Mouse (Mus musculus): ENCODE results near the gene Ercc2.
A peak's percentile ranks its signal among the peaks of the same experiment; 100 is the strongest.

Ercc2 gene

DNA sequence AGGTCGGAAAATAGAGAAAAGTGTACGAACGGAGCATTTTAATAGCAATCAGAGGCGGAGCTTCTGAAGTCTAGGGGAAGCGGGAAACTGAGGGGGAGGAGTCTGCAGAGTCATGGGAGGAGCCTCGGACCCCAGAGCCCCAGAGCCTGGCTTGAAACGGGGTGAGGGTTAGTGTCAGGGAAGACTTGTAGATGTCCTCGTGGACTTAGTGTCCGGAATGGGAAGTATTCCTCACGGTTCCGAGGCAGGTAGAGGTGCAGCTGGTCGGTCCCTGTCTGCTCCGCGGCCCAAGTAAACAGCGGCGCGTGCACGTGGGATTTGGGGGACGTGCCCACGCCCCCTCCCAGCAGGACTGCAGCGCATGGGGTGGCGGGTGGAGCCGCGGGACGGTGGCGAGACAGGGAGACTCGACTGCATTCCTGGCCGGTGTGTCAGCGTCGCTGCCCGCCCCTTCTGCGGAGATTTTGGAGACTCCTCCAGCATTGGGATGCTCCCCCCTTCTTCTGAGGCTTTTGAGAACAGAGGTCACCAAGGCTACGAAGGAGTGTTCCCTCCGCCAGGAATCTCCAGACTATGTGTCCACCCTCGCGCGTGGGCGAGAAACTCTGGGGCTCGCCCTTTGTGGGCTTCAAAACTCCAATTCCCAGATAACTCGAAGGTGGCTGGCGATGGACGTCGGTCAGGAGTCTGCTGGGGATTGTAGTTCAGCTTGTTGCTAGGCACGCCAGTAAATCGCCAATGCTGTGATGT is 21.7 kb upstream of the Ercc2 start:
- DNase-seq (ENCODE audit: low spot score) = peak; percentile 56

DNA sequence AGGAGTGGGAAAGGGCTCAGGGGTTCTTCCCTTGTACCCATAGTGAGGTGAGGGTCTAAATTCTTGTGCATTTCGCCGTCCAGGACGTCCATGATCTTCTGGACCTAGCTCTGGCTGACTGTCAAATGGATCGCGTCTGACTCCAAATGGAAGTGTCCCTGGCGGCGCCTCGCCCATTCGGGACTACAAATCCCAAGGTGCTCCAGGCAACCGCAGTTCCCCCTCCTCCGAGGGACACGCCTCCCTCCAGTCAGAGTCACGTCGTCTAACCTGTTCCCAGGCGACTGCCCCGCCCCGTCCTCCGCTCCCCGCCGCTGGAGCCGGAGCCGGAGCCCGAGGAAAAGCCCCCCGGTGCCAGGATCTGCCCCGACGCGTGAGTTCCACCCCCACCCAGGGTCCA is 20.9 kb upstream of the Ercc2 start:
- peak; percentile 90 for DNase-seq (ENCODE audit: low spot score)

DNA sequence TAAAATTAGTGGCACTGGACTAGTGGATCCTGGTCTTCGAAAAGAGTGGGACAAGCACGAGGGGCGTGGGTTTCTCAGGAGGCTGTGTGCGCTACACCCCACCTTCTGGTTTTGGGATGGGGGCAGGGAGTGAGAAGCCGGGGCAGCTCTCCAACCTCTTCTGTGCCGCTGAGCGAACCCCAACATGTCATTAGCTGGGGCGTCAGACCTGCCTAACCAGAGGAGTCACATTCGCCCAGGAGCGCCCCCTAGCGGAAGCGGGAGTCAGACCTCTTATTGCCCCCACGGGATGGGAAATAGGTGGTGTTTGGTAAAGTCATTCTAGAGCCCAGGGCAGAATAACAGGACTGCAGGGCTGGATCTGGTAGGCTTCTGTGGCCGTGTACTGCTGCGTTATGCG is 20.1 kb upstream of the Ercc2 start:
- no peak for DNase-seq (ENCODE audit: low spot score)

DNA sequence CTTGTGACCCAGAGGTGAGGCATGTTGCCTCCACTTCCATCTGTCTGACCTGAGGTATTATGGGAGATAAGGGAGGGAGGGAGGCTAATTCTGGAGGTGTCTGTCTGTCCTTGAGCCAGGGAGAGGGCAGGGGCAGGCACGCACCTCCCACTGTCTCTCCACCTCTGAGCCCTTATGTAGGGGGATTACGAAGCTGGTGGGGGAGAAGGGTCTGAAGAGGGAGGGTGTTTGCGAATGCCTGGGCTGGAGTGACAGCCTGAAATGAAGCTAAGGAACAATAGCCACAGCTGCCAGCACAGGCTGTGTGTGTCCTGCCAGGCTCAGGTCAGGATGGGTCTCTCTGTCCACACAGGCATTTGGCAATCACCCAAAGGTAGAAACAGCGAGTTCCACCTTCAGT is 19.5 kb upstream of the Ercc2 start:
- DNase-seq (ENCODE audit: low spot score) = no peak

DNA sequence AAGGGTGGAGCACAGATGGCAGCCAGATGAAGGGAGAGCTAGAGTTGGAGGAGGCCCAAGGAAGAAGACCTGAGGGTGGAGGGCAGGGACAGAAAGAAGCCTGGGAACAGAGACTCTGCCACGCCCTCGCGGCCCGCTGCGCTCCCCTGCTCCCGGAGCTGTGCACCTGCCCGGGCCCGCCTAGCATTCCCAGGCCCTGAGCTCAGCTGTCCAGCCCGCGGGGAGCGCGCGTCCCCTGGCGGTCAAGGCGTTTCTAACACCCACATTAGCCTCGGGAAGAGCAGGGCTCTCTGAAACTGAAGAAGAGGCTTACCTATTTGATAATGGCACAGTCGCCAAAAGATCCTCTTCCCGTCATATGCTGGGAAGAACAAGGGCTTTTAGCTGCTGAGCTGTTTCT is 17.9 kb upstream of the Ercc2 start:
- DNase-seq (ENCODE audit: low spot score) = peak; percentile 42

DNA sequence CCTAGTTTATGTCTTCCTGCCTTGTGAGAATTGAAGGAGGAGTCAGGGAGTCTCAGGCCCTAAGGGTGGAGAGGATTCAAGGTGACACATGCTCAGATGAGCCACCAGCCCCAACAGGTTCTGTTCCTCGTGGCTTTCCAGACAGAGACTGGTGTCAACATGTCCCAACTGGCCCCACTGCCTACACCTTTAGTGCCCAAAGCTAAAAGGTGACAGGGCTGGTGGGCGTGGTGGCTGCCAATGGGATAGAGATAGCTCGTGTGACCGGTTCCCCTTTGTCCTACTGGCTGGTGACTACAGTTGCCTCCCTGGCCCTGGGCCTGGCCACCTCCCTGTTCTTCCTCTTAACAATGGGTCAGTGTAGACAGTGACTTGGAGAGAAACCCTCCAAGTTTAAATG is 16.4 kb upstream of the Ercc2 start:
- no peak for DNase-seq (ENCODE audit: low spot score)

DNA sequence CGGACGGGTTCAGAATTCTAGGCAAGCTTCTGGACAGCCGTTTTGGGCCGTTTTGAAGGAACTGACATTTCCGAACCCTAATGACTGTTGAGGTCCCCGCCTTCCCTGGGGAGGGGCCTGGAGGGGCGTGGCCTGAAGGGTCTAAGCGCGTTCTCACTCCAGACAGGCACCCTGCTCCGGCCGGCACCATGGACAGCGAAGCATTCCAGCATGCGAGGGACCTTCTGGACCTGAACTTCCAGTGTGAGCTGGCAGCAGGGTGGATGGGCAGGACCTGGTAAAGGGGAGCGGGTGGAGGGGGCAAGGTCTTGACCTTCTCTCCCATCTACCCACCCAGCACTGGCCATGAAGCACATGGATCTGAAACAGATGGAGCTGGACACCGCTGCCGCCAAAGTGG is 13.4 kb upstream of the Ercc2 start:
- DNase-seq (ENCODE audit: low spot score) = no peak

DNA sequence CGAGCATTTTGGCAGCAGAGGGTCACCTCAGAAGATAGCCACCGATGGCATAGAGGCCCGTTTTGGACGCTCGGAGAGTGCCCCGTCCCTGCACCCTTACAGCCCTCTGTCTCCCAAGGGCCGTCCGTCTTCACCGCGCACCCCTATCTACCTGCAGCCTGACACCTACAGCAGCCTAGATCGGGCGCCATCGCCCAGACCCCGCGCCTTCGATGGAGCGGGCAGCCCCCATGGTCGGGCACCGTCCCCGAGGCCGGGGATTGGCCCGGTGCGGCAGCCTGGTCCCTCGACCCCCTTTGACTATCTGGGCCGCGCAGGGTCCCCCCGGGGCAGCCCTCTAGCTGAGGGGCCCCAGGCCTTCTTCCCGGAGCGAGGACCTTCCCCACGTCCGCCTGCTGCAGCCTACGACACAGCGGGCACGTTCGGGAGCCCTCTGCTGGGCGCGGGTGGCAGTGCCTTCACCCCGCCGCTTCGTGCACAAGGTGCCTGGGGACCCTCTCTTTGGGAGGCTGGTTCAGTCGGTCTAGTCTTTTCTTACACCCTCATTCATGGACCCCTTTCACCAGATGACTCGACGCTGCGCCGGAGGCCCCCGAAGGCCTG is 11.9 kb upstream of the Ercc2 start:
- DNase-seq (ENCODE audit: low spot score) = no peak

DNA sequence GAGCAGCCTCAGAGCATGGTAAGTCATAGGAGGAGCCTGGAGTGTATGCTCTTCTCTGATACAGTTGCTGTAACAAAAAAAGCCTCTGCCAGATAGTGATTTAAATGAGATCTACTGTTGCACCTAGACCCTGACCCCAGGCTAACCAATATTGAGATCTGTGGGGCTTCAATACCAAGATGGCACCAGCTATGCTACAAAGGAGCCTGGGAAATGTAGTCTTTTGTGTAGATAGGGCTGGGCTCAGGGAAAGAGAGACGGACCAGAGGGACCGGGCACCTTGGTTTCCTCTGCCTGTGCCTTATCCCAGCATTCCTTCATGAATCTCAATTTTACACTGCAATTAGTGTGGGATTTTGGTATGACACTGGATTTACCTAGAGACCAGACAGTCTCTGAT is 8.4 kb upstream of the Ercc2 start:
- no peak for DNase-seq (ENCODE audit: low spot score)

DNA sequence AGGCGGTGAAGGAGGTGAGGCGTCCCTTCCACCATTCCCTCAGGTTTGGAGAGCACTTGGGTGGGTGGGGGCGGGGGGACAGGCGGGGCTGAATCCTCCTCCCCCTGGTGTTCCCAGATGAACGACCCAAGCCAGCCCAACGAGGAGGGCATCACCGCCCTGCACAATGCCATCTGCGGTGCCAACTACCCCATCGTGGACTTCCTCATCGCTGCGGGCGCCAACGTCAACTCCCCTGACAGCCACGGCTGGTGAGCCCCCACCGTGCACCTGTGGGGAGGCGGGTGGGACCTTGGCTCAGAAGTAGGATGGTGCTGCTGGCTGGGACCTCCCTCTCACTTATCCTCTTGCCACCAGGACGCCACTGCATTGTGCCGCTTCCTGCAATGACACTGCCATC is 6.4 kb upstream of the Ercc2 start:
- no peak for DNase-seq (ENCODE audit: low spot score)

DNA sequence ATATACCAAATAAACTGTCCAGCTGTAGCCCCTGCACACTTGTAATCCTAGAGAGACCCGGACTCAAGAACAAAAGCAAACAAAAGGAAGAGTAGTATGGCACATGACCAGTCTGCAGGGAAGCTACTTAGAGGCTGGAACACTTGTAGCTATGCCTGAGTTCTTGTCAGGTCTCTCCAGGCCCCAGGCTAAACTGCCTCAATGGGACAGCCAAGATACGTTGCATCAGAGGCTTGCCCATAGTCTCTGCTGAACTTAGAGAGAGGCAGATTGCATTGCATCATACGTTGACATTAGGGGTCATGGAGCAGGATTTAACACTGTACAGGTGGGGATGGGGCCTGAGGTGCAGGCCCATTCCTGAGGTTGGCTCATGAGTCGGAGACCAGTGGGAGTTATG is 5.8 kb upstream of the Ercc2 start:
- DNase-seq (ENCODE audit: low spot score) = no peak

DNA sequence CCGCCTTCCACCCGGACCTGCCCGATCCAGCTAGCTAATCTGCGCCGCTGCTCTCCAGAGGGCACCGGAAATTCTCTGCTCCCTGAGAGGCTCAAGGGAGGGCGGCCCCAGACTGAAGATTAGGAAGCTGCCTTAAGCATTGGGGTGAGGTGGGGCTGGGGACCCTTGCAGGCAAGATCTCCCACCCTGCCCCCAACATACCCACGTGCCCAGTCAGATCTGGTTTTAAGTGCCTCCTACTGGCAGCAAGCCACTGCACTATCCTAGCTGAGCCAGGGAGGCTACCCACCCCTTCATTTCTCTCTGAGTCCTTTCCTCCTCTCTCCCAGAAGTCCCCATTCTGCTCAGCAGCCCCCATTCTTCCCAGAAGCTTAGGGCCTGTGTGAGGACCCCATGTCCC is 3.8 kb upstream of the Ercc2 start:
- DNase-seq (ENCODE audit: low spot score) = no peak

DNA sequence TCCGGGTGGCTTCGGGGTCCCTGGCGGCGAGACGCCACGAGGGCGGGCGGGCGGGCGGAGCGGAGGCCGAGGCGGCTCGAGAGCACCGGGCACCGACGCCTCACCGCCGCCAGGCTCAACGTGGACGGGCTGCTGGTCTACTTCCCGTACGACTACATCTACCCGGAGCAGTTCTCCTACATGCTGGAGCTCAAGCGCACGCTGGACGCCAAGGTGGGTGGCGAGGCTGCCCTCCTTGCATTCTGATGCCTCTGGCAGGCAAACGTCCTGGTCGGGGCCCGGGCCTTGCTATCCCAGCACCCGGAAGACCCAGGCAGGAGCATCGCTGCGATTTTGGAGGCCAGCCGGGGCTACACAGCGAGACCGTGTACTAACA is 344 bp downstream of the Ercc2 start:
- DNase-seq (ENCODE audit: low spot score) = no peak

DNA sequence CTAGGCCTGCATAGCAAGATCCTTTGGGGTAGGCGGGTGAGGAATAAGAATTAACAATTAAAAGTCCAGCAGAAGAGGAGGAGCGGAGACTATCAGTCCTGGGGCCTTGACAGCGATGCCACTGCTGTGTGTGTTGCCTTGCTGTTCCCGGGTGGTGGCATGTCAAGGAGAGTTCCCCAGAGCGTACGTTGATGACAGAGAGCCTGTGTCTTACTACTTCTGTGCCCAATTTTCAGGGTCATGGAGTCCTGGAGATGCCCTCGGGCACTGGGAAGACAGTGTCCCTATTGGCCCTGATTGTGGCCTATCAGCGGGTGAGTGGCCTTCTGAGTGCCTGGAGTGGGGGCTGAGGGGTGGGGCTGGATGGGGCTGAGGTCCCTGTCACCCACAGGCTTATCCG is 1.9 kb downstream of the Ercc2 start:
- no peak for DNase-seq (ENCODE audit: low spot score)

DNA sequence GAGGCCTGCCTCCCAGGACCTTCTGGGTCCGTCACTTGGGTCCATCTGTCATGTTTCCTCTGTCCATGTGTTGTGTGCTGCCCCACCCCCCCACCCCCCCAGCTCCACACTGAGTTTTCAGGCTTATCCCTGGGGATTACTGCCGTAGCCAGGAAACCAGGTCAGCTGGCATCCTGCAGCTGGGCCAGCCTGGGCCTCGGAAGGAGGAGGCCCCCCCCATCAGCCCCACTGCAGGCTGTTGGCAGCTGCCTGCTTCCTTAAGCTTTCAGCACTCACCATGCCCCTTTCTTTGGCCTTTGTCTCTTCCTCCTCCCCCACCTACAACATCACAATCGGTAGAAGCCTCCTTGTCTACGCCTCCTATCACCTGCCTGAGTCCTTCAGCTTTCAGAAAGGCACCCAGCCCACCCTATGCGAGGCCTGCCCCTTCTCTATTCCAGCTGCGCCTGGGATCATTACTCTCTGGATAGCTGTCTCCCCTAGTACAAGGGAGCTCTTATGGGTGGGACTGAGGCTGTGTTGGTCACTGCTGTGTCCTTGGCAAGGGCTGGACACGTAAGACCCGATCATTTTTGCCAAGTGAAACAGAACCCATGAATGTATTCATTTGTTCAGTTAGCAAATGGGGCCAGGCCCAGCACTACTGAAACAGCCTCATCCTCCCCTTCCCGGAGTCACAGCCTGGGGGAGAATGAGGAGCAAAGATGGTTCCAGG is 7.0 kb downstream of the Ercc2 start:
- DNase-seq (ENCODE audit: low spot score) = no peak

DNA sequence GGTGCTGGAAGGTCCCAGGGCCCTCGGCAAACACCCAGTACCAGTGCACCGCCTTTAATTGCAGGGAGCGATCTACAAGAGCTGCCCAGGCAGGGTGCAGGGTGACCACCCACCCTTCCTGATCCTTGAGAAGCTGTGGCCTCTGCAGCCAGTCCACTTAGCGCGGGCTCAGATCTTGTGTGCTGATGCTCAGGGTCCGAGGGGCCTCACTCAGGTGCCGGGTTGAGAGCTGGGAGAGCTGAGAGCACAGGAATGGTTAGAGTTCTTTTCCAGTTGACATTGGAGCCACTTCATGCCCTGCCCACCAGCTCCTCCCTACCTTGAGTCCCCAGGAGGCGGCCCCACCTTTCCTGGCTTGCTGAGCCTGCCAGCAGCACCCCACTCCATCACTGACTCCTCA is 12.7 kb downstream of the Ercc2 start:
- no peak for DNase-seq (ENCODE audit: low spot score)

DNA sequence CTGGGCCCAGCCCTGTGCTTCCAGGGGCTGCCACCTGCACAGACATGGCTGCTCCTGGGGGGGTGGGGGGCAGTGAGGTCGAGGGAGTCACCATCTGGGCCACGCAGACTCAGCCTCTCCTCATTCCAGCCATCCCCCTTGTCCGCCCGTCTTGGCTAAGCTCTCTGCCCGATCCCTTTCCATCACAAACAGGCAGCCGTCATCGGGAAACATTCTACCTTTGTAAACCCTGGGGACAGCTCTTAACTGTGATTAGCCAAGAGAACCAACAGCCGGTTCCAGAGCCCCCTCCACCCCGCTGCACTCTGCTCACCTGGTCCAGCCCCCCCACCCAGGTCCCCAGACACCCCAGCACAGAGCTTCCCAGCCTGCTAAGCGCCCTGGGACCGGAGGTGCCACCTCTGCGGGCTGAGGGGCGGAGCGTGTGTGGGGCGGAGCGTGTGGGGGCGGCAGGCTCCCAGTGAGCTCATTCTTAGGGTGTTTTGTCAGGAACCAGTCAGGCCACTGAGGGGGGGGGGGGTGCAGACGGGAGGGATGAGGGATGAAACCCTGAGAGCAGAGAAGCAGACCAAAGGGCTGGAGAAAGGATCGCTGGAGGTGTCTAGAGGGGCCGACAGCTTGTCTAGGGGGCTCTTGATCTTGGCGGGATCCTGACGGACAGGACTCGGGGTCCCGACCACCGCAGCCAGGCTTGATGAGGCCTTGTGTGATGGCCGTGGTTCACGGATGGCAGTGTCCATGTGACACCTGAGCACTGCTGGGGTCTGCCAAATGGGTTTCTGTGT is 17.9 kb downstream of the Ercc2 start:
- no peak for DNase-seq (ENCODE audit: low spot score)

DNA sequence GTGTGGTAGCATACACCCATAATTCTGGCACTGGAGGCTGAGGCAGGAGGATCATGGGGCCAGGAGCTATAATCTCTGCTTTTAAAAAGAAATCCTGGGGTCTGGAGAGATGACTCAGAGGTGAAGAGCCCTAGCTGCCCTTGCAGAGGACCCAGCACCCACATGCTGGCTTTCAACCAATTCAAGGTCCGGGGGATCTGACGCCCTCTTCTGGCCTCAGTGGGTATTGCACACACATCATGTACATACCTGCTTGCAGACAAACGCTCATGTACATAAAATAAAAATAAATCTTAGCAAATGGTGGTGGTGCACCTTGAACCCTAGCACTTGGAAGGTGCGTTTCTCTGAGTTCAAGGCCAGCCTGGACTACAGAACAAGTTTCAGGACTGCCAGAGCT is 19.1 kb downstream of the Ercc2 start:
- no peak for DNase-seq (ENCODE audit: low spot score)

DNA sequence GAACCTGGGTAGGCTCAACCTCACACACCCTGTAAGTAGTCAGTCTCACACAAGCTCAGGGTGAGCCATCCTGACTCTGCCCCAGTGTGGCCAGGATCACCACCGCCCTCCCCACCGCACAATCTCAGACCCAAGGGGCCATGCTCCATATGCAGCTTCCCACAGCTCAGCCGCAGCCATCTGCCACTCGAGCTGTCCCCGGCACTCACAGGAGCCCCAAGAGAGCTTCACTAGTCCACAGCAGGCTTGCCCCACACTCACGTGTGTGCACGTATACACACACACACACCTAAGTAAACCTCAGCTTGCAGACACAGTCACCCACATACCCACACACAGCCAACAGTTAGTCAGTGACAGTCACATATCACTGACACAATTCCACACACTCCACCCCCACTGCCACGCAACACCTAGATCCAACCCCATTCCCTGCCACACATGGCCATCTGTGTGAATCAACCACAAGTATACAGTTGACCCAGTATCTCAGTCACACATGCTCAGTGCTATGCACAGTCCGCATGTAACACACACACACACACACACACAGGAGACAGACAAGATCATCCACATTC is 20.8 kb downstream of the Ercc2 start:
- no peak for DNase-seq (ENCODE audit: low spot score)

DNA sequence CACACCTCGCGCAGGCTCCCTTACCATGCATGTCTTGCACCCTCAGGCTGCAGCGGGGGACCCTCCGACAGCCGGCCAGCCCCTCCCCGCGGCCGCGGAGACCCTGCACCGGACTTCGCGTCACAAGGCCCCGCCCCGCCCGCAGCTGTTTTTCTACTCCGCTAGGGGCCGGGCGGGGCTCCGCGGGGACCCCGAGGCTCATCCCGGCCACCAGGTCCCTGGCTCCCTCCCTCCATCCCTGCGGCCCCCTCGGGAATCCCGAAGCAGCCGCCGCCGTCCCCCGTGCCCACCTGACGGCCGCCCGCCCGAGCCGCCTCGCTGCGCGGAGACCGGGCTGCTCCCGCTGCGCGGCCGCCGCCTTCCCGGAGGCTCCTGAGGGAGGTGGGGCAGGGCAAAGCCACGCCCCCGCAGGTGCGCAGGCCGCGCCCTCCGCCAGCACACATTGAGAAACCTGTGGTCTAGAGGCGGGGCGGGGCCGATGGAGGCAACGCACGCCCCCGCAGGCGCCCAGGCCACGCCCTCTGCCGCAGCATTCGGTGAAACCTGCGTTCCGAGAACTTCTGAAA is 22.0 kb downstream of the Ercc2 start, which contains the start of gene Klc3:
TSS of gene Klc3 (minus strand) at position 374 of the 566 bp plus-strand sequence.
- peak; percentile 43 for DNase-seq (ENCODE audit: low spot score)

DNA sequence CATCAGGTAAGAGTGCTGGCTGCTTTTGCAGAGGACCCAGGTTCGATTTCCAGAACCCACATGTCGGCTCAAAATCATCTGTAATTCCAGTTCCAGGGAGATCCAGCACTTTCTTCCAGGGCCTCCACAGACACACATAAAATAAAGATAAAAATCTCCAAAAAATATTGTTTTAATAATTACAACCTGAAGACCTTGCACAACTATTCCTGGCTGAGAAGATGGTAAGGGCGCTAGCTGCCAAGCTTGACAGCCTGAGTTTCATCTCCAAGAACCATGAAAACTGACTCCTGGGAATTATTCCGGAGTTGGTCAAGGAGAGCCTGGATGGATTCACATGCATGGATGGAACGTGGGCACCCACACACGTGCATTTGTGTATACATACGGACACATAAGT is 22.7 kb downstream of the Ercc2 start, which contains the start of gene Ckm:
TSS of gene Ckm (plus strand) at position 301 of the 400 bp plus-strand sequence.
- DNase-seq (ENCODE audit: low spot score) = no peak

DNA sequence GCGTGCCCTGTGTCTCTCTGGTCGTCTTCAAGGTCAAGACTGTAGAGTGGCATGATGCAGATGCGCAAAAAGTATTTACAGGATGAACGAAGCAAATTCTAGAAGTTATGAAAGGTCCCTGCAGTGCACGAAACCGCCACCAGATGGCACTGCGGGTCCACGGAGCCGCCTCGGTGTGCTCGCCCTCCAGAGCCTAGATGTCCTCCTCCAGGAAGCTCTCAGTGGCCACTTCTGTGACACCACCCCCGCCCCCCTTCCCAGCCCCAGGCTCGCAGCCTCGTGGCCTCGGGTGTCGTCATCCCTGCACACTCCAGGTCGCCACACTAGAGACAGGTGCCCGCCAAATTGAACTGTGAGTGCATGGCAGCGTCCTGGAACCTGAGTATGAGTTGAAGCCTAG is 23.6 kb downstream of the Ercc2 start:
- no peak for DNase-seq (ENCODE audit: low spot score)
